Mouse (Mus musculus): ENCODE results near the gene E330014E10Rik. TPM values are rescaled to one million over a fixed set of nuclear protein-coding genes. Genes with fewer than 3 reads are reported as not detected.

Gene E330014E10Rik
- polyA plus RNA-seq (2014; fragmentation: Illumina TruSeq; extraction: RNeasy Lipid Tissue Mini Kit (QIAGEN cat#74804)), result 14.3 TPM

DNA sequence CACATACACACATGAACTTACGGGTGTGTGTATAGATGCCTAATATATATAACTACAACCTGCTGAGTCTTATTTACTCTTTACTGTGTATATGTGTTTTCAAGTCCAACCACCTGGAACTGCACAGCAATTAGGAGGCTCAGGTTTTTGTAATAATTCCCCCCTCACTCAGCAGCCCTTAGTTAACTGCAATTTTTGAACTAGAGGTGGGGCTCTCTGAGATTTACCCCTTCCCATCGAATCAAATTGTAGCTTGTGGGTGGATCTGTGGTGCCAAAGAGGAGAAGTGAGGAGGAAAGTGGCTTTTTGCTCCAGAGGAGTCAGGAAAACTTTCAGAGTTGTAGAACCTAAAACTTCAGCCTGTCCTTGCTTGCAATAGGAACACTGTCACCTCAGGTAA lies at the start of gene E330014E10Rik:
Gene E330014E10Rik, plus strand, starts transcription at position 301 of the 400 bp plus-strand sequence.

DNA sequence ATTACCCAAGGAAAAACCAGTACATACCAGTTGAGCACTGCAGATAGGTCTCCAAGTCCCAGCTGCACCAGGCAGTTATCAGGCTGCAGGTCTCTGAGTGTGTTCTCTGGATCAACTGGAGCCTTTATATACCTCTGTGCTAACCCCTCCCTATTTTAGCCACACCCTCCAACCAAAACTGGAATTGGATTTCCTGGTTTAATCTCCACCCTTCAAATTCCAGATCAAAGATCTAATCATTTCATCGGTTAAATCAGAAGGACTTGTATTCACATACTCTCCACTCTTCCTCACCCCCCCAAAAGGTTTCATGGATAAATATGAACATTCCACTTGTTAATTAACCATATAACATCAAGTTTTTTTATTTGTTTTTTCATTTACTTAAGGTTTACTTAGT lies 39.7 kb upstream of the E330014E10Rik start, which contains the start of gene Gm7978:
Gene Gm7978, minus strand, starts transcription at position 101 of the 400 bp plus-strand sequence.

GRCm38 (mm10) chr5:95741714-95742113 lies 34.1 kb upstream of the E330014E10Rik start, which contains the start of gene Gm7982:
TSS of gene Gm7982 (plus strand) at chr5:95742014.

Other genes starting within 250 kb of the E330014E10Rik start
- not detected for gene Gm7971, start 181.1 kb upstream of the E330014E10Rik start, polyA plus RNA-seq (2014; fragmentation: Illumina TruSeq; extraction: RNeasy Lipid Tissue Mini Kit (QIAGEN cat#74804))
- not detected for gene Gm7978, start 39.8 kb upstream of the E330014E10Rik start, polyA plus RNA-seq (2014; fragmentation: Illumina TruSeq; extraction: RNeasy Lipid Tissue Mini Kit (QIAGEN cat#74804))
- gene Gm7982, start 34.0 kb upstream of the E330014E10Rik start, polyA plus RNA-seq (2014; fragmentation: Illumina TruSeq; extraction: RNeasy Lipid Tissue Mini Kit (QIAGEN cat#74804)), result not detected
- gene Cxcl13, start 181.0 kb downstream of the E330014E10Rik start, polyA plus RNA-seq (2014; fragmentation: Illumina TruSeq; extraction: RNeasy Lipid Tissue Mini Kit (QIAGEN cat#74804)), result 18.3 TPM